Mouse (Mus musculus) heart, embryonic 16.5 days (tissue): ENCODE measurements around the gene Vwa5b1. TPM values are rescaled to one million over a fixed set of nuclear protein-coding genes. Genes with fewer than 3 reads are reported as not detected.

Experiments
- ATAC-seq: fragments of 200-750 bp; cut with Nextera tagmentation; replicated peaks from 2 replicates; pipeline ENCODE4 v1.8.0; 2017; ENCODE audit warnings: moderate number of reproducible peaks; ENCODE audit not compliant: insufficient read depth, low FRiP score; ENCODE audit errors: extremely low read depth
- H3K27ac ChIP-seq: fragments of 300-500 bp; sonication (generic); 2 replicates; pipeline ENCODE4 v1.5.1; 2014; ENCODE audit warnings: mild to moderate bottlenecking, low read length, control low read depth, moderate library complexity
- H3K27me3 ChIP-seq: fragments of 300-500 bp; sonication (generic); 2 replicates; pipeline ENCODE4 v1.6.1; 2014; ENCODE audit warnings: low read length, mixed read lengths; ENCODE audit not compliant: control insufficient read depth, insufficient read depth
- H3K36me3 ChIP-seq: fragments of 300-500 bp; sonication (generic); 2 replicates; pipeline ENCODE4 v1.6.1; 2014; ENCODE audit not compliant: control insufficient read depth, insufficient read depth
- H3K4me1 ChIP-seq: fragments of 300-500 bp; sonication (generic); 2 replicates; pipeline ENCODE4 v1.6.1; 2014; ENCODE audit warnings: low read length, mixed read lengths; ENCODE audit not compliant: control insufficient read depth, insufficient read depth
- H3K4me2 ChIP-seq: fragments of 300-500 bp; sonication (generic); 2 replicates; pipeline ENCODE4 v1.6.1; 2014; ENCODE audit warnings: low read depth, mild to moderate bottlenecking, control low read depth, low read length
- H3K4me3 ChIP-seq: fragments of 300-500 bp; sonication (generic); 2 replicates; pipeline ENCODE4 v1.5.1; 2014; ENCODE audit warnings: mild to moderate bottlenecking, control low read depth, low read length
- H3K9ac ChIP-seq: fragments of 300-500 bp; sonication (generic); 2 replicates; pipeline ENCODE4 v1.6.1; 2014; ENCODE audit warnings: low read length, control low read depth
- H3K9me3 ChIP-seq: fragments of 300-500 bp; sonication (generic); replicated peaks from 2 replicates; pipeline ENCODE4 v1.6.1; 2016; ENCODE audit warnings: low read length; ENCODE audit not compliant: control insufficient read depth
- WGBS: fragments of 180-500 bp; shearing (Covaris S2); extraction: QIAGEN DNeasy Blood & Tissue Kit; methylation state at CpG from one replicate; pipeline ENCODE4 v1.1.7; 2014; 5-methylcytosine and 5-hydroxymethylcytosine counted together
- polyA plus RNA-seq: library from polyadenylated mRNA; unstranded; fragments of >200 nt; fragmentation: Nextera tagmentation; extraction: Ambion mirVana; gene quantifications from 2 replicates; pipeline ENCODE4 v1.2.1, GENCODE M21; 2015

Gene Vwa5b1
- polyA plus RNA-seq, 1 experiment from 2014 or later: 0.08 TPM

GRCm38 (mm10) chr4:138561986-138562385 lies 73.7 kb downstream of the Vwa5b1 start:
- ATAC-seq: no peak
- H3K9me3 ChIP-seq: no peaks in the 10 kb centered on the region
- no peak overlapping the region for H3K4me3 ChIP-seq
- 8% methylated on average over 8 of the region's 8 CpGs for WGBS
- no peak overlapping the region for H3K9ac ChIP-seq
- no peaks in the 10 kb centered on the region for H3K36me3 ChIP-seq
- no peaks in the 10 kb centered on the region for H3K4me1 ChIP-seq
- H3K4me2 ChIP-seq: no peak overlapping the region
- no peak overlapping the region for H3K27ac ChIP-seq
- H3K27me3 ChIP-seq: peaks cover 21% of the 10 kb centered on the region

GRCm38 (mm10) chr4:138555531-138555930 lies 80.2 kb downstream of the Vwa5b1 start:
- Histone ChIP-seq H3K27me3 (peaks cover 52% of the 10 kb centered on the region), H3K27ac (no peak overlapping the region), H3K4me2 (peak overlapping the region; percentile 45), H3K36me3 (no peaks in the 10 kb centered on the region), H3K4me1 (no peaks in the 10 kb centered on the region), H3K4me3 (peak overlapping the region; percentile 19), H3K9me3 (no peaks in the 10 kb centered on the region), H3K9ac (no peak overlapping the region)
- WGBS: 2% methylated on average over 19 of the region's 19 CpGs
- ATAC-seq: no peak

- Histone ChIP-seq H3K4me1 (no peaks in the 10 kb centered on the region), H3K4me3 (no peak overlapping the region), H3K4me2 (no peak overlapping the region), H3K9me3 (no peaks in the 10 kb centered on the region), H3K9ac (no peak overlapping the region), H3K27ac (no peak overlapping the region), H3K27me3 (peaks cover 52% of the 10 kb centered on the region), H3K36me3 (no peaks in the 10 kb centered on the region)
- 4% methylated on average over 14 of the region's 14 CpGs for WGBS
- ATAC-seq: no peak
Observed at GRCm38 (mm10) chr4:138554934-138555333, 80.8 kb downstream of the Vwa5b1 start.

GRCm38 (mm10) chr4:138554302-138554701 lies 81.4 kb downstream of the Vwa5b1 start:
- Histone ChIP-seq H3K4me3 (no peak overlapping the region), H3K9me3 (no peaks in the 10 kb centered on the region), H3K27ac (no peak overlapping the region), H3K4me2 (no peak overlapping the region), H3K27me3 (peaks cover 56% of the 10 kb centered on the region), H3K9ac (no peak overlapping the region), H3K4me1 (no peaks in the 10 kb centered on the region), H3K36me3 (no peaks in the 10 kb centered on the region)
- 5% methylated on average over 3 of the region's 3 CpGs for WGBS
- ATAC-seq: no peak

- H3K27me3 ChIP-seq: peaks cover 57% of the 10 kb centered on the region
- H3K9ac ChIP-seq: no peak overlapping the region
- ATAC-seq: no peak
- H3K4me2 ChIP-seq: no peak overlapping the region
- H3K9me3 ChIP-seq: no peaks in the 10 kb centered on the region
- no peak overlapping the region for H3K27ac ChIP-seq
- no peak overlapping the region for H3K4me3 ChIP-seq
- H3K4me1 ChIP-seq: no peaks in the 10 kb centered on the region
- 50% methylated on average over 8 of the region's 8 CpGs for WGBS
- no peaks in the 10 kb centered on the region for H3K36me3 ChIP-seq
Observed at GRCm38 (mm10) chr4:138553516-138553933, 82.2 kb downstream of the Vwa5b1 start.

GRCm38 (mm10) chr4:138553116-138553515 lies 82.6 kb downstream of the Vwa5b1 start:
- no peak overlapping the region for H3K27ac ChIP-seq
- ATAC-seq: no peak
- H3K4me2 ChIP-seq: no peak overlapping the region
- no peak overlapping the region for H3K9ac ChIP-seq
- no peaks in the 10 kb centered on the region for H3K9me3 ChIP-seq
- H3K4me3 ChIP-seq: no peak overlapping the region
- no peaks in the 10 kb centered on the region for H3K4me1 ChIP-seq
- WGBS: 41% methylated on average over 1 of the region's 1 CpGs
- no peaks in the 10 kb centered on the region for H3K36me3 ChIP-seq
- H3K27me3 ChIP-seq: peaks cover 58% of the 10 kb centered on the region

GRCm38 (mm10) chr4:138551601-138552000 lies 84.1 kb downstream of the Vwa5b1 start:
- Histone ChIP-seq H3K4me3 (no peak overlapping the region), H3K27ac (no peak overlapping the region), H3K27me3 (peaks cover 55% of the 10 kb centered on the region), H3K9ac (no peak overlapping the region), H3K36me3 (no peaks in the 10 kb centered on the region), H3K4me2 (no peak overlapping the region), H3K4me1 (no peaks in the 10 kb centered on the region), H3K9me3 (no peaks in the 10 kb centered on the region)
- ATAC-seq: no peak
- 80% methylated on average over 5 of the region's 5 CpGs for WGBS

- H3K4me3 ChIP-seq: no peak overlapping the region
- no peaks in the 10 kb centered on the region for H3K4me1 ChIP-seq
- H3K9me3 ChIP-seq: no peaks in the 10 kb centered on the region
- H3K27me3 ChIP-seq: peaks cover 50% of the 10 kb centered on the region
- no peak overlapping the region for H3K9ac ChIP-seq
- no peak overlapping the region for H3K4me2 ChIP-seq
- H3K36me3 ChIP-seq: no peaks in the 10 kb centered on the region
- no peak overlapping the region for H3K27ac ChIP-seq
- 51% methylated on average over 5 of the region's 5 CpGs for WGBS
- ATAC-seq: no peak
Observed at GRCm38 (mm10) chr4:138550557-138550956, 85.1 kb downstream of the Vwa5b1 start.

- no peak for ATAC-seq
- 77% methylated on average over 4 of the region's 4 CpGs for WGBS
- H3K4me1 ChIP-seq: no peaks in the 10 kb centered on the region
- no peak overlapping the region for H3K4me3 ChIP-seq
- no peak overlapping the region for H3K4me2 ChIP-seq
- H3K9me3 ChIP-seq: no peaks in the 10 kb centered on the region
- H3K36me3 ChIP-seq: no peaks in the 10 kb centered on the region
- peaks cover 36% of the 10 kb centered on the region for H3K27me3 ChIP-seq
- no peak overlapping the region for H3K9ac ChIP-seq
- no peak overlapping the region for H3K27ac ChIP-seq
Observed at GRCm38 (mm10) chr4:138548960-138549359, 86.7 kb downstream of the Vwa5b1 start.
